Mouse (Mus musculus): Measurements from ENCODE around the gene Mms19. TPM values are rescaled to one million over a fixed set of nuclear protein-coding genes. Genes with fewer than 3 reads are reported as not detected.
A peak's percentile ranks its signal among the peaks of the same experiment; 100 is the strongest.

Mms19 gene
- total RNA-seq (2021), result 10 to 100 TPM; 17.3 to 22.1 TPM
- long read RNA-seq, experiment 1, full-length matches to known transcripts, result 4 of 6 reads
- long read RNA-seq, experiment 1, partial matches to known transcripts, result 0 of 6 reads
- long read RNA-seq, experiment 1, other reads (novel, unspliced or antisense), result 2 of 6 reads
- long read RNA-seq, experiment 2, full-length matches to known transcripts, result 5 of 13 reads
- long read RNA-seq, experiment 2, partial matches to known transcripts, result 3 of 13 reads
- long read RNA-seq, experiment 2, other reads (novel, unspliced or antisense), result 5 of 13 reads

- DNase-seq (ENCODE audit: low spot score in 2 of 2), result peak; percentile 96 to 97
Observed at GRCm38 (mm10) chr19:41980819-41981594, at the start of gene Mms19. Gene Mms19 (minus strand): TSS chr19:41981157.

GRCm38 (mm10) chr19:42026158-42026557 is 45.2 kb upstream of the Mms19 start:
- peak; percentile 82 to 87 for DNase-seq (ENCODE audit: low spot score in 2 of 2)

- DNase-seq (ENCODE audit: low spot score in 2 of 2), result no peak
Observed at GRCm38 (mm10) chr19:42022542-42022848, 41.5 kb upstream of the Mms19 start.

GRCm38 (mm10) chr19:42021681-42022541 is 41.0 kb upstream of the Mms19 start:
- DNase-seq (ENCODE audit: low spot score in 2 of 2), result no peak

GRCm38 (mm10) chr19:42019011-42019522 is 38.1 kb upstream of the Mms19 start:
- no peak for DNase-seq (ENCODE audit: low spot score in 2 of 2)

GRCm38 (mm10) chr19:42017399-42018247 is 36.7 kb upstream of the Mms19 start:
- peak; percentile 43 to 64 for DNase-seq (ENCODE audit: low spot score in 2 of 2)

GRCm38 (mm10) chr19:42016840-42017239 is 35.9 kb upstream of the Mms19 start:
- no peak for DNase-seq (ENCODE audit: low spot score in 2 of 2)

- DNase-seq (ENCODE audit: low spot score in 2 of 2), result no peak
Observed at GRCm38 (mm10) chr19:42016251-42016650, 35.3 kb upstream of the Mms19 start.

GRCm38 (mm10) chr19:42015001-42015400 is 34.0 kb upstream of the Mms19 start:
- DNase-seq (ENCODE audit: low spot score in 2 of 2), result no peak

GRCm38 (mm10) chr19:42014231-42014825 is 33.4 kb upstream of the Mms19 start:
- DNase-seq (ENCODE audit: low spot score in 2 of 2), result no peak

GRCm38 (mm10) chr19:42011123-42011522 is 30.2 kb upstream of the Mms19 start:
- DNase-seq (ENCODE audit: low spot score in 2 of 2), result no peak

- no peak for DNase-seq (ENCODE audit: low spot score in 2 of 2)
Observed at GRCm38 (mm10) chr19:42010436-42010835, 29.5 kb upstream of the Mms19 start.

- no peak for DNase-seq (ENCODE audit: low spot score in 2 of 2)
Observed at GRCm38 (mm10) chr19:42009067-42009466, 28.1 kb upstream of the Mms19 start.

- DNase-seq (ENCODE audit: low spot score in 2 of 2), result no peak
Observed at GRCm38 (mm10) chr19:42008586-42008985, 27.6 kb upstream of the Mms19 start.

GRCm38 (mm10) chr19:42006568-42006967 is 25.6 kb upstream of the Mms19 start:
- no peak for DNase-seq (ENCODE audit: low spot score in 2 of 2)

GRCm38 (mm10) chr19:42005616-42006015 is 24.7 kb upstream of the Mms19 start:
- no peak for DNase-seq (ENCODE audit: low spot score in 2 of 2)

- DNase-seq (ENCODE audit: low spot score in 2 of 2), result no peak
Observed at GRCm38 (mm10) chr19:42004258-42004657, 23.3 kb upstream of the Mms19 start.

GRCm38 (mm10) chr19:42001253-42001980 is 20.5 kb upstream of the Mms19 start:
- no peak for DNase-seq (ENCODE audit: low spot score in 2 of 2)

GRCm38 (mm10) chr19:42000446-42000958 is 19.5 kb upstream of the Mms19 start:
- DNase-seq (ENCODE audit: low spot score in 2 of 2), result no peak

Data from adrenal gland, adult 18-20 months (tissue).